Mouse (Mus musculus) kidney, adult 2 months (tissue): ENCODE results near the gene Gp1bb.

ENCODE experiments used
- CTCF ChIP-seq: fragments of 200-500 bp; conservative IDR thresholded peaks from 2 replicates; pipeline ENCODE4 v1.5.1; 2011; ENCODE audit warnings: low read depth, mild to moderate bottlenecking, control low read depth, low read length, moderate library complexity, mixed read lengths; ENCODE audit not compliant: insufficient read depth, insufficient read length
- POLR2A ChIP-seq: fragments of 200-500 bp; IDR thresholded peaks from one replicate; pipeline ENCODE4 v1.6.1; 2011; ENCODE audit warnings: low read depth, low read length, control low read depth

DNA sequence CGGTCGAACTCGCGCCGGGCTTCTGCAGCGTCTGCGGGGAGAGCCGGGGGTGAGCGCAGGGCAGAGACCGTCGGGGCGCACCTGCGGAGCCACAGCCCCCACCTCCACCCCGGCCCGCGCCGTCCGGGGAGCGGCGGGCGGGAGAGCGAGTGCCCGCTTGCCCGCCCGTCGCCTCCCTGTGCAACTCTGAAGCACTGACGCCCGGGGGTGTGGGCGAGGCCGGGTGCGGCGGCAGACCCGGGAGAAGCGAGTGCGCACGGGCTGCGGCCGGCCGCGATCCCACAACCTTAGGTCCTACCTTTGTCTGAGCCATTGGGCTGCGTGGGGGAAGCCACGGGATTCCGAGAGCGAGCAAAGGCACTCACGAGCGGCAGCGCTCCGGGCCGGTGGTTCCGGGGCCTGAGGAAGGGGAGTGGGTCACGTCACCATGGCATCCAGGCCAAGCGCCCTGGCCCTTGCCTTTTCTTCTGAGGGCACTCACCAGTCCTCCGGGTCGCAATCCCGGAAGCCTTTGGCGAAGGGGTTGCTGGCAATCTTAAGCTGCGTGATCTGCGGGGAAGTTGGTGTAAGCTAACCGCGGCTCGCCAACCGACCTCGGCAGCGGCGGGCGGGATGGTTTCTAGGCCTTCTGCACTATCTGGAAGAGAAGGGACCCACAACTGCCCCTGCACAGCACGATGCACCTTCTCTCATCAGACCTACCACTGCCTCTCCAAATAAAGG, 39.6 kb downstream of the Gp1bb start:
- TF ChIP-seq CTCF (no peak), POLR2A (no peak)
